Mouse (Mus musculus) cerebellum, adult 9-11 months (tissue): ENCODE measurements around the gene Tmcc3.
A peak's percentile ranks its signal among the peaks of the same experiment; 100 is the strongest.
"Not testable (repeated sequence)": the region's sequence is repeated elsewhere in the genome, so short reads cannot be mapped to it uniquely, and the experiment has no call there.

Experiments used
- DNase-seq: peaks from one replicate; pipeline ENCODE4 v3.0.0; 2022

Gene Tmcc3

GRCm38 (mm10) chr10:94520306-94521106, 208.8 kb downstream of the Tmcc3 start:
- no peak for DNase-seq

GRCm38 (mm10) chr10:94521107-94521401, 209.3 kb downstream of the Tmcc3 start:
- DNase-seq: no peak

GRCm38 (mm10) chr10:94521776-94522175, 210.0 kb downstream of the Tmcc3 start:
- no peak for DNase-seq

GRCm38 (mm10) chr10:94523297-94523696, 211.5 kb downstream of the Tmcc3 start:
- no peak for DNase-seq

DNA sequence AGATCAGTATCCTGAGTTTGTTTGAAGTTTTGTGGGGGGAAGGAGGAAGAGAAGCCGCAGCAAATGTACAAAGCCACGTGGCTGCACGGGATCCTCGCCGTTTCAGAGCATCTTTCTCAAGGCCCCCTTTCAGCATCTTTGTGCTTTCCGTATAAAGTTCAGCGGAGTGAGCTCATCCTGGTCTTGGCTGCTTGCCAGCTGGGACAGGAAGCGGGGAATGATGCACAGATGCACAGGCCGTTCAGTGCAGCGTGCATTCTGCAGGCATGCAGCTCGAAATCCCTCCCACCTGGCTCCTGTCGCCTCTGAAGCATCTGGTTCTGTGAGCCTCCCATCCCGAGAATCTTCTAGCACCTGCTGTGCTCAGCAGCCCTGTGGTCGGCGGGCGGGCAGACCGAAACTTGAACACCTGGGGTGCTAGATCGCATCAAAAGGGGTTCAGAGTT, 212.0 kb downstream of the Tmcc3 start:
- no peak for DNase-seq

- no peak for DNase-seq
Measured at GRCm38 (mm10) chr10:94524966-94525365, 213.2 kb downstream of the Tmcc3 start.

DNA sequence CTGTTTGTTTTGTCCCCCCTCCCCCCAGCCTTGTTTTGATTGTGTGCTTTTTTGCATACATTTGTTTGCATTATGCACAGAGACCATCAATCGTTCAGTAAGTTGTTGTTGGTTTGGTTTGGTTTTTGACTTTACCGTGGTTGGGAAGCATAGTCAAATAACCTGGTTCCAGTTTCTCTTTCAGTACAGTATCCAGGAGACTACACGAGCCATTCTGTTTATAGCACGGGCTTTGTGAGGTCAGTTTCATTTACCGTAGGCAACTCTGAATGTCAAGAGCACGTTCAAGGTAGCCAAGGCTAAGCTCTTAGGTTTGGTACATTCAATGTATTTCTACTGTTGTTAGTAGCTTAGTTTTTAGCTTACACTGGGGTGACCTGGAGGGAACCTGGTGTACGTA, 214.0 kb downstream of the Tmcc3 start:
- no peak for DNase-seq

- no peak for DNase-seq
Measured at GRCm38 (mm10) chr10:94526834-94527233, 215.1 kb downstream of the Tmcc3 start.

GRCm38 (mm10) chr10:94527248-94527647, 215.5 kb downstream of the Tmcc3 start:
- no peak for DNase-seq

DNA sequence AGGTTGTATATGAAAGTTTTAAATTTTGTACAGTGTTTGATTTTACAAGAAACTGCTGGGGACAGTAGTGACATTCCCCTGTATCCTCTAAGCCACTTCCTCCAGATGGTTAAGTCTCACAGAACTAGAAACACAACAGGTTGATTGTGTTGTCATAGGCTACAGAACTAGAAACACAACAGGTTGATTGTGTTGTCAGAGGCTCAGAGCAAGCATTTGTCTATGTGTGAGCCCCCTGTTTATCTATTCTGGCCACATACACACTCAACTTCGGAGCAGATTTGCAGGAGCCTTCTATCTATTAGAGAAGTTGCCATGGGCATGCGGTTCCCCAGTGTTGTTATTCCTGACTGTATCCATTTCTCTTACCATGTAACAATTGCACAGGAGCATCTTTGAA, 218.3 kb downstream of the Tmcc3 start:
- no peak for DNase-seq

- no peak for DNase-seq
Measured at GRCm38 (mm10) chr10:94531482-94531881, 219.7 kb downstream of the Tmcc3 start.

DNA sequence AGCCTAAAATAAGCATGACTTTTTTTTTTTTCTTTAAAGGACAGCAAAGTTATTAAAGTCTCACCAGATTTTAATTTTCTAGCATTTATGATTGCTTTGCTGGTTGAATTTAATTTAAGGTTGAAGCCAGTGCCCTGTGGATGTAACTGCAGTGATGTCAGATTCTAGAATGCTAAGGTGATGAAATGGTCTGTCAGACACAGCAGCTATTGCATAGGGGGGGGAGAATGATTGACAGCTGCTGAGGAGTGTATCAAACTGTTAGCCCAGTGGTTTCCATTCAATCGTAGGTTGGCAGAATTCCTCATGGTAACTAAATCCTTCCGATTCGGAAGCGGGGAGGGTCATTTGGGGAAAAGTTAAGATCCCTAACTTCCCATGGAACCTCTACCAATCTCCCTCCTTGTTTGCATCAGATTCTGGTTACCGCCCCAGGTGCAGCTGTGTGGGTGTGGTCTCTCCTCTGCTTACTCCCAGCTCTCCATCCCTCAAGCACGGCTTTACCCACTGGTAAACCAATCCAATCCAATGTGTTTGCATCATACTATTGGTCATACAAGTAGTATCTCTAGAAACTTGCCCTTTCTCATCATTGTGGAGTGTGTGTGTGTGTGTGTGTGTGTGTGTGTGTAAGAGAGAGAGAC, 221.5 kb downstream of the Tmcc3 start:
- no peak for DNase-seq

DNA sequence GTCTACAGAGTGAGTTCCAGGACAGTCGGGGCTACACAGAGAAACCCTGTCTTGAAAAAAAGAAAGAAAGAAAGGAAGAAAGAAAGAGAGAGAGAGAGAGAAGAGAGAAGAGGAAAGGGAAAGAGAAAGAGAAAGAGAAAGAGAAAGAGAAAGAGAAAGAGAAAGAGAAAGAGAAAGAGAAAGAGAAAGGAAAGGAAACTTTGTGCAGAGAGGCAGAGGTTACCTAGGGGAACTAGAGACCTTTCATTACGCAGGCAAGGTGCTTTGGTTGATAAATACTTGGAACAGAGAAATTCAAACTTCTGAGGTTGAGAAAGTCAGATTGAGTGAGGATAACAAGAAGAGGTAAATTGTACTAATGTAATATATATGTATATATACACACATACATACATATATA, 226.9 kb downstream of the Tmcc3 start:
- DNase-seq: not testable (repeated sequence)

DNA sequence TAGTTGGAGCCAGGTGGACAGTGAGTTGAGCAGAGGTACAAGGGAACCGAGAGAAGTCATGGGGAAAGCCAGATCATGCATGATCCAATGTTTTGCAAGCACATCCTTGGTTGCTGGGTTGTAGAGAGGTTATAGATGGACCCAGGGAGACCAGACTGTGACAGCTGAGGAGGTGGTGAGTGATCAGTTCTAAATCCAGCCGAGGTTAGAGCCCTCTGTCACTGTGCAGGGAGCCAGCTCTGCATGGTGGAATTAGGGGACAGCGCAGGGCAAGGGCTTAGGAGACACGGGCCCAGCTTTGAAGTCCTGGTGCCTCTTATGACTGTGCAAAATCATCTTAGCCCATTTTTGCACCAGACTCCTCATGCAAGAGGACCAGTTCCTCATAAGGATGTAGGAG, 228.5 kb downstream of the Tmcc3 start:
- DNase-seq: no peak

DNA sequence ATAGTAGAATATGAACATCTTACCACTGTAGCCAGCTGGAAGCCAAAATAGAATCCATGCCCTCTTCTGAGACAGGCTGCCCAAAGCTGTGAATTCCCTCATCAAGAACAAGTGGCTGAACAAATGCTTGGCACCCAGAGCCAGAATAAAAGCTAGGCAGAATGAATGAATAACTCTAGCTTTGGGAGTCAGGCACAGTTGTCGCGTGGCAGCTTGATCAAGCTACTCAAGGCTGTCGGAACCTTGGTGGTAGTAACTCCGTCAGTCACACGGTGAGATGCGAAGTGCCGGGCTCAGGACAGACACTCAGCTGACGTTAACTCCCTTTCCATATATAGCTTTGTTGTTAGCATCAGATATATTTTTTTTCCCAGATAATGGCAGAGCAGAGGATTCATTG, 232.2 kb downstream of the Tmcc3 start:
- no peak for DNase-seq

DNA sequence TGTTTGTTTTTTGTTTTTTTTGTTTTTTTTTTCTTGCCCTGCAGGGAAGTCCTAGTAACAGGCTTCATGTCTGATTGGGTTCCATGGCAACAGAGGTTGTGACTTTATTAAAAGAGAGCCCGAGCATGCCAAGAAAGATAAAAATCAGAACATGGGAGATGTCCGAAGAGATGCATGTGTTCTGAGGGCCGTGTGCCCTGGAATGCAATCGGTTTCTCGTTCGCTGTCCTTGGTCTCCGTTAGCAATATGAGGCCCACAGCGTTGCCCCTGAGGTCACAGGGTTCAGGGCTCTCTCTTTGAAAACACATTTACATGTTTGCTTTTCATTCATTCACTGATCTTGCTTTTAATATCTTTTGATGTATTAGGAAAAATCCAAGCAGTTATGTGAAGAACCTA, 233.1 kb downstream of the Tmcc3 start:
- no peak for DNase-seq

DNA sequence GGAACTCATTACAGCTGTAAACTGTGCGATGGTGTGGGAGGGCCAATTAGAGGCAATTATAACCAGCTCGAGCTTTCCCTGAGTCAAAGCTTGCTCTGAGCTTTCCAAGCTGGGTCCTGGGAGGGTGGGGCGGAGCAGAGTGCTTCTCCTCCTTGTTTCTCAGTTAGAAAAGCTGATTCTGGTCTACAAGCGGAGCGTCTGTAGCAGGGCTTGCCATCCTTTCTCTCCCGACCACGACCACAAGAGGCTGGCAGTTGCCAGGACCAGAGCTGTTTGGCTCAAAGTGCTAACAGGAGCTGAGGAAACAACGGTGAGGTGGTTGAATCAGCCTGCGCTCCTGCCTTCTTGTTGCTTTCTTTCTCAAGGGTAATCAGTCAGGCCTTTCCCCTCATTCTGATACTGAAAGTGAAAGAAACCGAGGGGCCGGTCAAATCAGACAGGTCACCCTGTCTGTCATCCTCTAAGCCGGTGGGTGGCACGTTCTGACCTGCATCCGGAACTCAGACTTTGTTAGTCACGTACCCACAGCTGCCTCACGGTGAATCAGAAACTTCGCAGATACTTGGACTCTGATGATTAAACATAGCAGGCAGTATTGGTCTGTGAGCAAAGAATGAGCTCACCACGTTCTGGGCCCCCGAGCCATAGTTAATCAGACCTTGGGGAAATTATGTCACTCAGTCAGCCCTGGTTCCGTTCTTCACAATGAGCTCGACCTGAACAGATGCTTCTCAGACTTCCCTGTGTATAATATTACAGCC, 233.7 kb downstream of the Tmcc3 start:
- DNase-seq: no peak

DNA sequence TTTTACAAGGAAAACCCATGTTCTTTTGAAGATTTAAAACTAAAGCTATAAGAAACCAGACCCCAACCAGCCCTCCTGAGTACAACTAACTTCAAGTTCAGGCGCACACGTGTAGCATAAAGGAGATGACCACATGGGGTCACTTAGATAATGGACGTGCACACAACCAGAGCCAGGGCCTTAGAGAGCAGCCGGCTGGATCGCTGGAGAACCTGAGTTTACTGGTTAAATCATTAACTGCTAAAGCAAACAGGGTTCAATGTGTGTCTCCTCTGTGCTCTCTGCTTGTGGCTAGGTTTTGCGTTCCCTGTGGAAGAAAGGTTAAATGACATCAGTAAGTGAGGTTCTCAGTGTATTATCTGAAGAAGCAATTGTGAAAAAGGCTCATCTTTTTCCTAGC, 234.9 kb downstream of the Tmcc3 start:
- no peak for DNase-seq

DNA sequence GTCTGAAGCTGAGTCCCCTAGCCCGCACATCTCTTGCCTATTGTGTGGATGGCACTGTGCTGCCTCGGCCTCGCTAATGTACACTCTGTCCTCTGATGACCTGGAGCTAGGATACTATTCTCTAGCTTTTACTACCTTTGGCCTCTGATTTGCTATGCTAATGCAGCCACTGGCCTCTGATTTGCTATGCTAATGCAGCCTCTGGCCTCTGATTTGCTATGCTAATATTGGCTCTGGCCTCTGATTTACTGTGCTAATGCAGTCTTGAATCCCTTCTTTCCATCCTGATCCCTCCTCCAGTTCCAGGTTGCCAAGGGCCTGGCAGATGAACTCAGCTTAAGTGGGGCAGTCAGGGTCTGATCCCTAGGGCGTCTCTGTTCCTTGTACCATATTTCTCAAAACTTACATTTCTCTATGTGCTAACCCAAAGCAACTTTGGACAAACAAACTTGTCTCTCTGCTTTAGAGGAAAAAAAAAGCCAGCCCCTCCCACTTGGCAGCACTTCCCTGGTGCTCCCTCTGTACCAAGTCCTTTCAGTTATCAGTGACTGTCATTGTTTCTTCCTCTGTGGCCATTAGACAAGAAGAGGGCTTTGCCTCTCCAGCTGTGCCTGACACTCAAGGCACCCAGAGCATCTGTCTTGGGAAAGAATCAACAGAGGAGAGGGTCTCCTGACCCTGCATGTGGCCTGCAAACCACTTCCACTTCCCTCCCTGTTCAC, 237.9 kb downstream of the Tmcc3 start:
- DNase-seq: peak; percentile 22

DNA sequence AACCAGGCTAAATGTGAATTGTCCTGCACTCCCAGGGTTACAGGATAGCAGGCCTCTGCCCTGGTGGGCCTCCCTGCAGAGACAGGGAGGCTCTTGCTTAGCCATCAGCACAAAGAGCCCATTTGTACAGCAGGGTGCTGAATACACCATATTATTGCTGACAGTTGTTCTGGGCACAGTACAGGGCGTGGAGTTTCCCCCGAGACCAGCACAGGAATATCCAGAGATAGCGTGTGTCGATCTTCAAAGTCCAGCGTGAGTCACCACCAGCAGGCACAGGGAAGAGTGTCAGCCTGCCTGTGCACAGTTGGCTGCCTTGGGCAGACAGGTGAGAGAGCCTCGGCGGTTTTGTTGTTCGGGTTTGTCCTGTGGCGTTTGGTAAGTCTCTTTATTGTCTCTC, 238.9 kb downstream of the Tmcc3 start:
- DNase-seq: no peak

- DNase-seq: no peak
Measured at GRCm38 (mm10) chr10:94551065-94551464, 239.3 kb downstream of the Tmcc3 start.

DNA sequence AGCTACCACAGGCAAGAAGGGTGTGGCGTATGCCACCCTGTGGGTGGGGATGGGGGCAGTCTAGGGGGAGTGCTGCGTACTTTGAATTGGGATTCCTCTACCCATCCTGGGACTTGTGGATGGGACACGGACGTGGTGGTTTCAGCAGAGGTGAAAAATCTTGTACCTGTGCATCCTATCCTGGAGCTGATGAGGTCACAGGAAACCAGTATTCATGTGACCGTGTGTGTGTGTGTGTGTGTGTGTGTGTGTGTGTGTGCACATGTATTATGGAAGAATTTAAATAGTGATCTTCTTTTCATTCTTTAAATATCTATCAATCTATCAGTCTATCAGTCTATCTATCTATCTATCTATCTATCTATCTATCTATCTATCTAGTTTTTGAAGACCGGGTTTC, 239.8 kb downstream of the Tmcc3 start:
- DNase-seq: no peak

DNA sequence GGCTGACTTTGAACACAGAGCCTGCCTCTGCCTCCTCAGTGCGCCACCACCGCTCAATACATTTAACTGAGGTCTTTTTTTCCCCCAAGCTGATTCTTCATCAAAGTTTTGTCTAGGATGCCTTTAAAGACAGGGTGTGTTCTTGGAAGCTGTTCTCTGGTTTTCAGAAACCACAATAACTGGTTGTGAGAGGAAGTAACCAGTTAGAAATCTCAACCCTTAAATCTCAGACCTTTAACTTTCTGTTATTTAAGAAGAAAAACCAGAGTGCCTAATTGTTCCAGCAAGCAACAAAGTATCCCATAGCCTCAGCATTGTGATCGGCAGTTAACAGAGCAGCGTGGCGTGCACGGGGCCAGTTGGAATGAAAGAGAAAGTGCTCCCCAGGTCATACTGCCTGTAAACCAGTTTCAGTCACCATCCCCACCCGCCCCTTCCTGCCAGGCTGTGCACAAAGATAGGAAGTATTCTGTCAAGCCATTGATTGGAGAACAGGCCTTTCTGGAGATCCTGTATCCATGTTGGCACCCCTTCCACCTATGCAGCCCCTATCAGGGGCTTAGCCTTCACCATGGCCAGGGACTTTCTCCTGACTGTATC, 240.3 kb downstream of the Tmcc3 start:
- DNase-seq: no peak
